Mouse (Mus musculus) ES-Bruce4 (cell line): ENCODE data around the gene Abcc9. TPM values are rescaled to one million over a fixed set of nuclear protein-coding genes. Genes with fewer than 3 reads are reported as not detected.
"Not testable (repeated sequence)": the region's sequence is repeated elsewhere in the genome, so short reads cannot be mapped to it uniquely, and the experiment has no call there.

Experiments used
- H3K27ac ChIP-seq: 2 replicates; pipeline ENCODE4 v1.5.1; 2012; ENCODE audit warnings: low read length, inconsistent platforms; ENCODE audit not compliant: insufficient read depth
- H3K27me3 ChIP-seq: 2 replicates; pipeline ENCODE4 v1.6.1; 2012; ENCODE audit warnings: mild to moderate bottlenecking, low read length, inconsistent platforms; ENCODE audit not compliant: control insufficient read depth, poor library complexity, insufficient read depth, severe bottlenecking
- H3K36me3 ChIP-seq: 2 replicates; pipeline ENCODE4 v1.6.1; 2012; ENCODE audit warnings: inconsistent platforms, mild to moderate bottlenecking, low read length, moderate library complexity; ENCODE audit not compliant: control insufficient read depth, poor library complexity, insufficient read depth, severe bottlenecking
- H3K4me1 ChIP-seq: one replicate; pipeline ENCODE4 v1.8.1; 2011; ENCODE audit warnings: low read length; ENCODE audit not compliant: control insufficient read depth, insufficient read depth
- H3K4me3 ChIP-seq: 2 replicates; pipeline ENCODE4 v1.5.1; 2011; ENCODE audit warnings: low read depth, mild to moderate bottlenecking, low read length
- H3K9ac ChIP-seq: 2 replicates; pipeline ENCODE4 v1.6.1; 2012; ENCODE audit warnings: low read depth, mild to moderate bottlenecking, inconsistent platforms; ENCODE audit not compliant: poor library complexity, severe bottlenecking
- H3K9me3 ChIP-seq: replicated peaks from 2 replicates; pipeline ENCODE4 v1.6.1; 2012; ENCODE audit warnings: mild to moderate bottlenecking, low read length, inconsistent platforms; ENCODE audit not compliant: control insufficient read depth, poor library complexity, insufficient read depth, severe bottlenecking
- CTCF ChIP-seq: IDR thresholded peaks from one replicate; pipeline ENCODE4 v1.8.1; 2011; ENCODE audit warnings: low read depth, low read length
- EP300 ChIP-seq: IDR thresholded peaks from 2 replicates; pipeline ENCODE4 v1.6.1; 2011; ENCODE audit warnings: low read depth, low read length; ENCODE audit not compliant: insufficient read depth
- POLR2A ChIP-seq: IDR thresholded peaks from one replicate; pipeline ENCODE4 v1.8.1; 2011; ENCODE audit warnings: low read length; ENCODE audit not compliant: insufficient read depth
- polyA plus RNA-seq: library from polyadenylated mRNA; stranded (reverse); fragments of >200 nt; gene quantifications from 2 replicates; pipeline ENCODE4 v1.2.4, GENCODE M21; 2011; ENCODE audit warnings: low read depth; ENCODE audit not compliant: missing spikeins, insufficient read depth, insufficient read length

Gene Abcc9
- polyA plus RNA-seq, 1 experiment: 0.36 TPM

- H3K27me3 ChIP-seq: no peaks in the 10 kb centered on the region
- H3K27ac ChIP-seq: no peak overlapping the region
- H3K4me3 ChIP-seq: no peak overlapping the region
- 0 out of 2 replicates have a peak, but pooled peaks cover 3% of the 10 kb centered on the region for H3K9me3 ChIP-seq
- H3K9ac ChIP-seq: no peak overlapping the region
- TF ChIP-seq POLR2A: no peak
- no peak for TF ChIP-seq EP300
- TF ChIP-seq CTCF: no peak
- no peaks in the 10 kb centered on the region for H3K36me3 ChIP-seq
- H3K4me1 ChIP-seq: no peaks in the 10 kb centered on the region
Measured at GRCm38 (mm10) chr6:142669343-142669742, 32.8 kb downstream of the Abcc9 start.

GRCm38 (mm10) chr6:142668831-142669230 is 33.3 kb downstream of the Abcc9 start:
- Histone ChIP-seq H3K36me3 (no peaks in the 10 kb centered on the region), H3K27ac (no peak overlapping the region), H3K4me3 (no peak overlapping the region), H3K4me1 (no peaks in the 10 kb centered on the region), H3K27me3 (no peaks in the 10 kb centered on the region), H3K9ac (no peak overlapping the region), H3K9me3 (0 out of 2 replicates have a peak, but pooled peaks cover 3% of the 10 kb centered on the region)
- TF ChIP-seq POLR2A: no peak
- TF ChIP-seq CTCF: no peak
- TF ChIP-seq EP300: no peak

GRCm38 (mm10) chr6:142668419-142668766 is 33.7 kb downstream of the Abcc9 start:
- no peak overlapping the region for H3K4me3 ChIP-seq
- TF ChIP-seq POLR2A (no peak), EP300 (no peak), CTCF (no peak)

GRCm38 (mm10) chr6:142667701-142668418 is 34.3 kb downstream of the Abcc9 start:
- TF ChIP-seq CTCF: no peak
- TF ChIP-seq POLR2A: no peak
- TF ChIP-seq EP300: no peak
- H3K27me3 ChIP-seq: no peaks in the 10 kb centered on the region
- H3K4me3 ChIP-seq: no peak overlapping the region
- H3K4me1 ChIP-seq: no peaks in the 10 kb centered on the region
- no peaks in the 10 kb centered on the region for H3K9me3 ChIP-seq
- no peak overlapping the region for H3K9ac ChIP-seq
- no peak overlapping the region for H3K27ac ChIP-seq
- no peaks in the 10 kb centered on the region for H3K36me3 ChIP-seq

More at GRCm38 (mm10) chr6:142668419-142668766, 33.7 kb downstream of the Abcc9 start:
- no peak overlapping the region for H3K27ac ChIP-seq
- H3K9ac ChIP-seq: no peak overlapping the region
- H3K9me3 ChIP-seq: 0 out of 2 replicates have a peak, but pooled peaks cover 3% of the 10 kb centered on the region
- no peaks in the 10 kb centered on the region for H3K36me3 ChIP-seq
- H3K27me3 ChIP-seq: no peaks in the 10 kb centered on the region
- H3K4me1 ChIP-seq: no peaks in the 10 kb centered on the region

GRCm38 (mm10) chr6:142662056-142662455 is 40.1 kb downstream of the Abcc9 start:
- not testable (repeated sequence) for H3K27ac ChIP-seq, H3K4me1 ChIP-seq, H3K4me3 ChIP-seq, H3K9ac ChIP-seq, H3K9me3 ChIP-seq, H3K36me3 ChIP-seq, H3K27me3 ChIP-seq

- no peaks in the 10 kb centered on the region for H3K36me3 ChIP-seq
- no peak overlapping the region for H3K9ac ChIP-seq
- no peaks in the 10 kb centered on the region for H3K9me3 ChIP-seq
- no peaks in the 10 kb centered on the region for H3K27me3 ChIP-seq
- no peaks in the 10 kb centered on the region for H3K4me1 ChIP-seq
- TF ChIP-seq POLR2A: no peak
- peak; percentile 5 for TF ChIP-seq CTCF
- no peak overlapping the region for H3K4me3 ChIP-seq
- H3K27ac ChIP-seq: no peak overlapping the region
Measured at GRCm38 (mm10) chr6:142659038-142659437, 43.1 kb downstream of the Abcc9 start.
